ENCODE assay signal across 8 mouse cellular contexts in the genomic region with DNA sequence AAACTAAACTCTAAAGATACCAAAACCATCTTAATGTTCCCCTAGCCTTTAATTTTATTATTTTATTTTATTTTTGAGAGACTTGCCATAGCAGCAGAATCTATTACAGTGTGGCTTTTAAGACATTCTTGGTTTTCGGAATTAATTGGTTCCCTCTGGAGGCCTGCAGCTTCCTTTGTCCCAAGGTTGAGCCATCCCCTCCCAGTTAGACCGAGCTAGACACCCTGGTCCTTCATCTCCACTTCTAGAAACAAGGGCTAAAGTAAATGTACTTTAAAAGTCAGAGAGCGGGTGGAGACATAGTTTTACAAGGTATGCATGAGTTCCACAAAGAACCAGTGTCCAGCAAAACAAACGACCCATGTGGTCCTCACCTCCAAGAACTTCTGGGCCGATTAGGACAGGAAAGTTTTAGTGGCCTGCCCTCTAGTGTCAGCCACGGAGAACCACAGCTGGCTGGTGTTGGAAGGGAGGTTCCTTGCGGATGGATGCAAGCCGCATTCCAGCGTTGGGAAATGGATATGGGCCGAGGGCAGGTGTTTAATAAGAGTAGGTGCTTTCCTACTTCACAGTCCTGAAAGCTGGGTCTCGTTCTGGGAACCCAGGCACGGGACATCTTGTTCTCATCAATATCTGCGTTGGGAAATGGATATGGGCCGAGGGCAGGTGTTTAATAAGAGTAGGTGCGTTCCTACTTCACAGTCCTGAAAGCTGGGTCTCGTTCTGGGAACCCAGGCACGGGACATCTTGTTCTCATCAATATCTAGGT.
A peak's percentile ranks its signal among the peaks of the same experiment; 100 is the strongest.
DNase-seq lines count a peak whose midpoint lies in the region; ATAC-seq and TF ChIP-seq lines count a peak whose summit lies in the region.

No protein-coding gene starts in this region.

- no peaks in the 10 kb centered on the region for H3K79me2 ChIP-seq in heart, adult 2 months (replicated peaks; ENCODE audit: control insufficient read depth, insufficient read depth, low read length)

- H3K4me1 ChIP-seq in heart, adult 2 months (ENCODE audit: control insufficient read depth, insufficient read depth, low read length): peaks cover 3% of the 10 kb centered on the region; the same call in 1 of the 2 replicates
- peaks cover 8% of the 10 kb centered on the region for H3K4me1 ChIP-seq in limb, embryonic 11.5 days (ENCODE audit: control insufficient read depth, insufficient read depth, low read length)
- H3K4me1 ChIP-seq in midbrain, postnatal 0 days (ENCODE audit: insufficient read depth, low read length): no peaks in the 10 kb centered on the region

- WGBS in heart, adult 2 months: 30% methylated on average over 17 of the region's 17 CpGs
- WGBS in limb, embryonic 11.5 days: 20% methylated on average over 17 of the region's 17 CpGs
- 33% methylated on average over 17 of the region's 17 CpGs for WGBS in midbrain, postnatal 0 days

- H3K9me3 ChIP-seq in limb, embryonic 11.5 days (ENCODE audit: control insufficient read depth, low read length): no peaks in the 10 kb centered on the region
- H3K9me3 ChIP-seq in midbrain, postnatal 0 days (ENCODE audit: low read length): no peaks in the 10 kb centered on the region

- peak; percentile 74 for DNase-seq in 416B (ENCODE audit: low read depth)
- peak; percentile 49 for DNase-seq in adrenal gland, adult 8-10 months
- DNase-seq in embryo, embryonic 11.5 days (ENCODE audit: low read depth, low spot score): peak; percentile 69
- peak; percentile 52 to 66 for DNase-seq in heart, adult 2 months
- DNase-seq in kidney, adult 18-20 months: peak; percentile 62
- peak; percentile 87 for DNase-seq in limb, embryonic 11.5 days (ENCODE audit: low spot score)
- peak; percentile 90 for DNase-seq in midbrain, postnatal 0 days (ENCODE audit: low spot score)
- peak; percentile 52 for DNase-seq in testis, postnatal 14 days (ENCODE audit: low spot score)

- no peaks in the 10 kb centered on the region for H3K36me3 ChIP-seq in heart, adult 2 months (ENCODE audit: control insufficient read depth, insufficient read depth, low read length)
- H3K36me3 ChIP-seq in limb, embryonic 11.5 days (ENCODE audit: control insufficient read depth, insufficient read depth, low read length): no peaks in the 10 kb centered on the region
- peaks cover 7% of the 10 kb centered on the region; the same call in 1 of the 2 replicates for H3K36me3 ChIP-seq in midbrain, postnatal 0 days (ENCODE audit: insufficient read depth, low read length)

- TF ChIP-seq EP300 in heart, adult 2 months (IDR thresholded peaks at IDR 0.05; ENCODE audit: insufficient read depth, low read depth, low read length): peak; percentile 67; the same call in 1 of the 2 replicates

- H3K9ac ChIP-seq in heart, adult 2 months (ENCODE audit: low read depth, low read length): no peak overlapping the region
- no peak overlapping the region for H3K9ac ChIP-seq in limb, embryonic 11.5 days (ENCODE audit: low read length)
- no peak overlapping the region for H3K9ac ChIP-seq in midbrain, postnatal 0 days (replicated peaks; ENCODE audit: low read length, poor library complexity, severe bottlenecking)

- H3K4me3 ChIP-seq in heart, adult 2 months: no peak overlapping the region
- no peak overlapping the region for H3K4me3 ChIP-seq in limb, embryonic 11.5 days (ENCODE audit: low read depth, low read length)
- no peak overlapping the region for H3K4me3 ChIP-seq in midbrain, postnatal 0 days (ENCODE audit: low read depth, low read length)

- TF ChIP-seq CTCF in heart, adult 2 months (IDR thresholded peaks at IDR 0.05): peak; percentile 99
- peak; percentile 94 for TF ChIP-seq CTCF in midbrain, postnatal 0 days (IDR thresholded peaks at IDR 0.05)

- peak overlapping the region; percentile 38 for H3K27ac ChIP-seq in heart, adult 2 months
- no peak overlapping the region for H3K27ac ChIP-seq in limb, embryonic 11.5 days (replicated peaks; ENCODE audit: low read depth, low read length)
- H3K27ac ChIP-seq in midbrain, postnatal 0 days (ENCODE audit: low read depth, low read length): no peak overlapping the region

- no peak for TF ChIP-seq POLR2A in heart, adult 2 months (IDR thresholded peaks at IDR 0.05; ENCODE audit: insufficient read depth, low read depth, low read length)

- intact Hi-C loops in heart, adult 2 months (cut with DNase I): loop anchor here (5.0 to 10.0 kb wide), 4 partner anchors 164 to 711 kb away; partner anchors contain the start of genes 4930579F01Rik and Tspan5

- ATAC-seq in limb, embryonic 11.5 days (ENCODE audit: insufficient number of reproducible peaks, low FRiP score, low TSS enrichment, low read depth): peak; percentile 65
- ATAC-seq in midbrain, postnatal 0 days (ENCODE audit: low FRiP score): peak; percentile 80

- H3K27me3 ChIP-seq in heart, adult 2 months (ENCODE audit: control insufficient read depth, insufficient read depth, low read length): no peaks in the 10 kb centered on the region
- no peaks in the 10 kb centered on the region for H3K27me3 ChIP-seq in limb, embryonic 11.5 days (ENCODE audit: control insufficient read depth, insufficient read depth, low read length)
- H3K27me3 ChIP-seq in midbrain, postnatal 0 days (ENCODE audit: insufficient read depth, low read length): no peaks in the 10 kb centered on the region

- no peak overlapping the region for H3K4me2 ChIP-seq in limb, embryonic 11.5 days (ENCODE audit: low read depth, severe bottlenecking)
- H3K4me2 ChIP-seq in midbrain, postnatal 0 days (ENCODE audit: low read depth, low read length, poor library complexity, severe bottlenecking): no peak overlapping the region
